Mouse (Mus musculus): ENCODE measurements around the gene Nhej1. TPM values are rescaled to one million over a fixed set of nuclear protein-coding genes. Genes with fewer than 3 reads are reported as not detected.

Gene Nhej1
- total RNA-seq (2021): 1 to 10 TPM; 6.1 to 7.4 TPM
- long read RNA-seq, experiment 1: 0 reads
- long read RNA-seq, experiment 2: 0 reads

DNA sequence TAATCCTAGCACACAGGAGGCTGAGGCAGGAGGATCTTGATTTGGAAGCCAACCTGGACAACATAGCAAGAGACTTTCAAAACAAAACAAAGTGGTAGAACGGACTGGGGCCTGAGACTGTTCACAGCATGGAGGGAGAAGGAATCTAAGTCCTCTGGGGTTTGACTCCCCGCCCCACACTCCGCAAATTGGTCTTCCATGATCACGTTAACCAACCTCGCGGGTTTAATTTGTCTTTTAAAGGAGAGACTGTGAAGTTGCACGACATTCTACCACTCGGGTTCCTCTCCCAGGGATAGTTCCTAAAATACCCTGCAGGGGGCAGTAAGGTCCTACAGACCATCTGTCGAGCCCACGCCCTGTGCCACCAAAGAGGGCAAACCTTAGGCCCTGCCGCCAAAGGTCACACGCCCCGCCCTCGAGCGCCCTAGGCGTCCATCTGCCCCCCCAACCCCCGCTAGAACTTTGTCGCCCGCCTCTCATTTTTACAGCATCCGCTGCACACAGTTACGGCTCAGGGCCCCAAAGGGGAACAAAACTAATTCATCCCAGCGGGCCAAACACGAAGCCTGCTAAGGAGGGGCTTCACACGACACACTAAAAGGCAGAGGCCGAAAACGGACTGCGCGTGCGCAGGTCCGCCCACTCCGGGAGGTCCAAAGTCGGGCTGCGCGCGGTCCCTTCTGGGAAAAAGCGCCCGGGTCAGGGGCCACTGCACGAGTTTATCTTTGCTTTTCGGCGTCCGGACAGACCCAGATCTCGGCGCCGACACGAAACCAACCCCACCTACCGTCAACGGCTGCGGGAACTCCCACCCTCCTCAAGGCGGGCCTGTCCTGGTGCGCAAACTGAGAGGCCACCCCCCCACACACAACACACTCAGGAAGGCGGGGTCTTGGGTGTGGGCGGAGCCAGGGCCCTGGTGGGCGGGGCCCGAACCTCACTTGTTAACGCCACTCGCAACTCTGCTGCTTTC, at the start of gene Nhej1:
Gene Nhej1, minus strand, starts transcription at position 855 of the 976 bp plus-strand sequence.
- peak; percentile 92 to 93 for DNase-seq (ENCODE audit: low spot score in 2 of 2)

DNA sequence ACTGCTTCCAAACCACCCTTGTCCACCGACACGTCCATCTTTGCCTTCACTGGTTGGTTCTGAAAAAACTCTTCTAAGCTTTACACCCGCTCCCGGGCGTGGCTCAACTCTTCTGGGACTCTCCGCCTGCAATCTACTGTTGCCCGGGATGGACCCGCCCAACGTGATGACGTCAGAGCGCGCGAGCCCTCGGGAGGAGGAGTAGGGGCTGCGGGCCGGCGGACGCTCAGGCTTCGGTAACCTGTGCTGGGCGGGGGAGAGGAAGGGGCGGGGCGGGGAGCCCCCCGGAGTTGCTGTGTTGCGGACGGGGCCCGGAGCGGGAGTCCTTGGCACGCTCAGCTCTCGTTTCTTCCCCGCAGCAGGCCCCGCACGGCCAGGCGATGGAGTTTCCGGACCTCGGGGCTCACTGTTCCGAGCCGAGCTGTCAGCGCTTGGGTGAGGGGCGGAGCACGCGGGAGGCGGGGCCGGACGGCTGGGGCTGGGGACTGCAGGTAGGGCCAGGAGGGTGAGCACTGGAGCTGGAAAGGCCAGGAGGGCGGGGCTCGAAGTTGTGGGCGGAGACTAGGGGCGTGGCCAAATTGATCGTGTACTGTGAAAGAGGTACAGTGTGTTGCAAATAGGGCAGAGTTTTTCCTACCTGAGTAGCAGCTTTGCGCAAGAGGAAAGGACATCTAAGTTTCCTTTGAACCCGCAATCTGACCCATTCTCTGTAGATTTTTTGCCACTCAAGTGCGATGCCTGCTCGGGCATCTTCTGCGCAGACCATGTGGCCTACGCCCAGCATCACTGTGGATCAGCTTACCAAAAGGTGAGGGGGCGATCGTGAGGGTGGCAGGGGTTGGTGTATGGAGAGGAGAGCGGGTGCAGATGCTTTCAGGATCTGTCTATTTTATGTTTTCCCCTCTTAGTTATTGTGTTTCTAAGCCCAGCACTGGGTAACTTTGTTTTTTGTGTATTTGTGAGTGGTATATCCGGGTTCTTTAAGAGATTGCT, 43.8 kb upstream of the Nhej1 start, which contains the start of gene Zfand2b:
Gene Zfand2b, plus strand, starts transcription at position 175 of the 993 bp plus-strand sequence.
- peak; percentile 97 to 98 for DNase-seq (ENCODE audit: low spot score in 2 of 2)

DNA sequence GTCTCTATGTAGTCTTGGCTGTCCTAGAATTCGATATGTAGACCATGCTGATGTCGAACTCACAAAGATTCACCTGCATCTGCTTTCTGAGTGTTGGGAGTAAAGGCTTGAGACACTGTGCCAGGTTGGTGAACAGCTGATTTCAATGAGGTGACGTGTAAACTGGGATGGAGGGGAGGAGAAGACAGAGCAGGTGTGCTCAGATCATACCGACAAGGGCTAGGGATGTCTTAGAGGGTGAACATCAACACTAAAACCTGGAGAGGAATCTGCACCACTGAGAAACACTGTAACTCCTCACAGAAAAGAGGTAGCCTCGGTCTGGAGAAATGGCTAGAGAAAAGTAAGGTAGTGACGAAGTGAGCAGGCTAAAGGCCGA, 43.1 kb upstream of the Nhej1 start:
- no peak for DNase-seq (ENCODE audit: low spot score in 2 of 2)

DNA sequence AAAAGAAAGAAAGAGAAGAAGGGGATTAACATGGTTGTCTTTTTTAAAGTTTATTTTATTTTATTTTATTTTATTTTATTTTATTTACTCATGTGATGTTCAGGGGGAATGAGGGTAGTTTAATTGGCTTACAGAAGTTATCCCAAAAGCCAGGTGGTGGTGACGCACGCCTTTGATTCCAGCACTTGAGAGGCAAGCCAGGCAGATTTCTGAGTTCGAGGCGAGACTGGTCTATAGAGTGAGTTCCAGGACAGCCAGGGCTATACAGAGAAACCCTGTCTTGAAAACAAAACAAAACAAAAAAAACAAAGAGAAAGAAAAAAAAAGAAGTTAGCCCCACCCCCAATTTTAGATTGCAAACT, 35.2 kb upstream of the Nhej1 start:
- DNase-seq (ENCODE audit: low spot score in 2 of 2): no peak

DNA sequence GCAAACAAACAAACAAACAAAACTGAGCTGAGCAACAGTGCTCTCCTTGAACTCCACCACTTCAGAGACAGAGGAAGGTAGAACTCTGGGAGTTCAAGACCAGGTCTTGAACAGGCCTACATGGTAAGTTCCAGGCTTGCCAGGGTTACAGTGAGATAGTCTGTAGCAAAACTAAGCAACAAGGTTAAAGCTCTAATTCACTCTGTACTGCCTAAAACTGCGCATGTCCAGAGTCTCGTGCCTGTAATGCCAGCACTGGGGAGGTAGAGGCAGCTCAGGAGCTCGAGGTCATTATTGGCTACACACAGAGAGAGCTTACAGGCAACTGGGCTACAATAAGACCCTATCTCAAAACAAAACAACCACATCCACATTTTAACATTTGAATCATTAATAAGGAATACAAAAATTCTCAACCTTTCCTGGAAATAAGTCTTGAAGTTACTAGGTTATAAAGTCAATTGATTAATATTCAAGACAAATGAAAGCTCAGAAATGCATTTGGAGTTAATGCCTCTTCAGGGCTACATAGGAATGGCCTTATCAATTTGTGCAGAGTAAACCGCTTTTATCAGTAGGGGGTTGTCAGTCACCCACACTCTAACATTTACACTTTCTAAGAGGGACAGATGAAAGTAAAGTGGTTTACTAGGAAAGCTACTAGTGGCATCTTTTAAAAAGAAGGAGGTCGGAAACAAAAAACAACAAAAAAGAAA, 34.7 kb upstream of the Nhej1 start:
- no peak for DNase-seq (ENCODE audit: low spot score in 2 of 2)

DNA sequence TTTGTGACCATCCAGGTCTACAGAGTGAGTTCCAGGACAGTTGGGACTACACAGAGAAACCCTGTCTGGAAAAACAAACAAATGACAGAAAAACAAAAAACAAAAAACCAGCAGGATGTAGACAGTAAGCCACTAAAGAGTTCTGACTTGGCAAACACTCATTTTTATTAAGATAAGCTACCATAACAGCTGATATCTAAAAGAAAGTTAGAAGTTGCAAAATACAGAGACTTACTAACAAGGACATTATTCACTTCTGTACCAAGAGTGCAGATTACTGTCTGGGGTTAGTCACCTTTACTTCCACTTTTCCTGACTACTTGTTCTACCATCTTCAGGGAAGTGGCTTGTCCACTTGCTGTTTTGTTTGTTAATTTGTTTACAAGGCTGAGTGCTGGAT, 34.0 kb upstream of the Nhej1 start:
- DNase-seq (ENCODE audit: low spot score in 2 of 2): no peak

DNA sequence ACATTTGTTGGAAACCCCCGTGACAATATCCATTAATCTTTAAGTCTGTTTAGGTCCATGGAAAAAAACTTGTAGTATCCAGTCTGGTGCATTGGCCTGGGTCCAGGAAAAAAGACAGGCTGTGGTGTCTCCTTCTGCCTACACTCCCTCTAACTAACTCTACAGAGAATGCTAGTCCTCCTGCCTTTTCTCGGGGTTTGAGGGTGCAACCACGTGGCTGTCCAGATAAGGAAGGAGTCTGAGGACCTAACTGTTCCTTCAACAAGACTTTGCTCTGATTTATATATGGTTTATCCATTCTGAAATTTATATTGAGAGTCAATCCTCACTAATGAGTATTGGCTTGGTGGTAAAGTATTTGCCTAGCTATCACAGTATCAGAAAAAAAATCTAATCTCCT, 30.8 kb upstream of the Nhej1 start:
- DNase-seq (ENCODE audit: low spot score in 2 of 2): no peak

DNA sequence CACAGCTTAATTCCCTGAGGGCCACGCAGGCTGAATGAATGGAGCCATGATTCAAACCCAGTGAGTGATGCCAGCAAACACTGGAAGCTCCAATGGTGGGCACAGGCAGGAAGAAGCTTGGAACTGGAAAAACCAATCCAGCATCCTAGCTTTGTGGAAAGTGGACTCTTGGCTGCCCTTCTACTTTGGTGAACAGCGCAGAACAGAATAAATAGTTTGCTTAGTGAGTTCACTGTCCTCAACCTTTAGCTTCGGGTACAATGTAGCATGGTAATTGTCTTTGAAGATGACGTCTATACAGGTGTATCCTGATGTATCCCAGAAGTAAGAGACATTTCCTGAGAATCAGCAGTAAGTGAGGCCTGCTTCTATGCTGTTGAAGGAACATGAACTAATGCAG, 23.7 kb upstream of the Nhej1 start:
- DNase-seq (ENCODE audit: low spot score in 2 of 2): no peak

DNA sequence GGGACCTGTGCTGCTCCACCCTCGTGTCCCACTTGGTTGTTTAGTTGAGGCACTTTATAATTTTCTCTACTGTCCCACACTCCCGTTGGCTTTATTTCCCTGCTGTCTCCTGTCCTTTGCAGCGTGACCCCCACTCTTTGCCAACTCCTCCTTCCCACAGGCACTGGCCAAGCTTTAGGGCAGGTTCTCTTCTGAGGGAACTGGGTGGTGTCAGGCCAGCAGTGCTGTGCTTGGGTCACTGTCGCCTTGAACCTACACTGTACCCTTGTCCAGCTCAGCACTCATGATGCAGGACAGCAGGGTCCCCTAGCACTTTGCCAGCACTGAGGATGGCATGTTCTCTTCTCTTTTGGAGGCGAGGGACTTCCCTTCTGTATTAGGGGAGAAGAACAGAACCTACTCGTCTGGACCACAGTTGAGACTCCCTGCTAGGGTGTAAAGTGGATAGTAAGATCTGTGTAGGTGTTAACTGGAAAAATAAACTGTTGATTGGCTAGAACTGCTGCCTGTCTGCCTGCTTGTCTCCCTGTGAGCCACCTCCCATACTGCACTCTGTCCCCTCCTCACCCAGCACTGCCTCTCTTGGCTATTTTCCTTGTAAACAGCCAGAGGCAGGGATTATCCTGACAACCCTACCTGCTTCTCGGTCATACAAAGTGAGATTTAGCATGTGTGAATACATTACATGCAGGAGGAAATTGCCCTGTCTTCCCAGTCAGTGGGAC, 22.6 kb upstream of the Nhej1 start:
- DNase-seq (ENCODE audit: low spot score in 2 of 2): no peak

DNA sequence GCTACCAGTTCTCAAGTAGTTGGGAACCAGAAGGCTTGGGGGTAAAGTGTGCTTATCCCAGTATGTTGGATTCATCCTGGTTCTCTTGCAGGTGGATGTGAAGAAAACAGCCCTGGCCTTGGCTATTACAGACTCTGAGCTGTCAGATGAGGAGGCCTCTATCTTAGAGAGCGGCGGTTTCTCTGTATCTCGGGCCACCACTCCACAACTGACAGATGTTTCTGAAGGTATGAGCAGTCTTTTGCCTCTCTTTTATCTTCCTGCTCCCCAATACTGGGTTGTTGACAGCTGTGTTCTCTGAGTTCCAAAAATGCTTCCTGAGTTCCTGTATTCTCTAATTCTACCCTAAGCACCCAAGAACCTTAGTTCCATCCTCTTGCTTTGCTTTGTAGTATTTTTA, 20.6 kb upstream of the Nhej1 start:
- no peak for DNase-seq (ENCODE audit: low spot score in 2 of 2)

DNA sequence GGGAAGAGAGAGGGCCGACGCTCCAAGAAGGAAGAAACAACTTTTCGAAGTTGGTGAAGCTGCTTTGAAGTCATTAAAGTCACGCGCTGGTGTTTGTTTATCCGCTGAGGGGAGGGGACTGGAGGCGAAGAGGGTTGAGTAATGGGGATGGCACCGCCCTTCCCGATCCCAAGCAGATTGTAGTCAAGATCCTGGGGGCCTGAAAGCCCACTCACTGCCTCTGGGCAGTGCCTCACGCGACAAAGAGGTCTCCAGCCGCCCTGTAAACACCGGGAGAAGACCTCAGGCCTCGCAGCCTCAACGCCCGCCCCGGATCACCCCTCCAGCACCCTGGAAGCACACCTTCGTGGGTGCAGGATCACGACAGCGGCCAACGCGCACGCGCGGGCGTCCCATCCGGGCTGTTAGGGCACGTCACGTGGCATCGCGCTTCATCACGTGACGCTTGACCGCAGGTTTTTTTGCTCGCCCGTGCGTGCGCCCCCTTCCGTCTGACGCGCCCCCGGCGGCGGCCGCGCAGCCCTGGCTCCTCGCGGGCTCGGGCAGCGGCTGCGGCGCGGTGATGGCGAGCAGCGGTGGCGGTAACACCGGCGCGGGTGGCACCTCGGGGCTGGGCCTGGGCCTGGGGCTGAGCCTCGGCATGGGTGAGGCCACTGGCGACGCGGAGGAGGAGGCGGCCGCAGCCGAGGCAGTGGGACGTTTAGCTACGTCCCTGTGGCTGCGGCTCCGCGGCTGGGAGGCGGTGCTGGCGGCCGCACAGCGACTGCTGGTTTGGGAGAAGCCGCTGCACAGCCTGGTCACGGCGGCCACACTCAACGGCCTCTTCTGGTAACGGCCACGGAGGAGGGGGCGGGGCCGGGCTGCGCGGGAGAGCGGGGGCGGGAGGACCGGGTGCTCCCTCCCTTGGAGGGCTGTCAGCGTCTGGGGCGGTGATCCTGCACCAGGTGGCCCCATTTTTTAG, 17.6 kb upstream of the Nhej1 start, which contains the start of the genes Cnppd1 and Retreg2:
Gene Cnppd1, minus strand, starts transcription at position 411 of the 961 bp plus-strand sequence.
Gene Retreg2, plus strand, starts transcription at position 478 of the 961 bp plus-strand sequence.
- DNase-seq (ENCODE audit: low spot score in 2 of 2): peak; percentile 97 to 98

DNA sequence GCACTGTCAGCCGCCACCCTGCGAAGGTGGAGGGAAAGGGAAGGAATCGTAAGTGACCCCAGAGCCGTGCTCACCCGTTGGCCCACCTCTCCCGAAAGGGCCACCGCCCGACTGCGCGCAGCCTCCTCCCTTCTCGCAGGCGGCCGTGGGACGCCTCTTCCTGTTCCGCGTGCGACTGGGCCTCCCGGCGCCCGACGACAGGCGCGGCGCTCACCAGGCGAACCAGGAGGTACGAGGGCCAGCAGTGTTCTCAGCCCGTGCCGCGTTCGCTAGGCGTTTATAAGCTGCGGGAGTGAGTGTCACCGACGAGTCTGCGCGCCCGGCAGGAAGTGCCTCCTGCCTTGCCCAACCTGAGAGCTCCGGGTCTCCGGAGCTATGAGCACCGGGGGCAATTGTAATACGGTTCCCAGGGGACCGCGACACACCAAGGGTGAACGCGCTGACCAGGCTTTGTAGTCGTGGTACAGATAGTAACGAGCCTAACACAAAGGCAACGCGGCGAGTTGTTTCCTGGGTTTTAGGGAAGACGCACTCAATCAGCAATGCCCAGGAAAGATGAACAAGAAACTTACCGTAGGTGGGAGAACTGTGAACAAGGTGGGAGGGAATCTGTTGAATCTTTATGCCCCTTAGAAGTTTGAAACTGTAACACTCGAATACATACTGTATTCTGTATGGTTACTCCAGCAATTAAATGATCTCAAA, 16.6 kb upstream of the Nhej1 start:
- DNase-seq (ENCODE audit: low spot score in 2 of 2): peak; percentile 72 to 81

DNA sequence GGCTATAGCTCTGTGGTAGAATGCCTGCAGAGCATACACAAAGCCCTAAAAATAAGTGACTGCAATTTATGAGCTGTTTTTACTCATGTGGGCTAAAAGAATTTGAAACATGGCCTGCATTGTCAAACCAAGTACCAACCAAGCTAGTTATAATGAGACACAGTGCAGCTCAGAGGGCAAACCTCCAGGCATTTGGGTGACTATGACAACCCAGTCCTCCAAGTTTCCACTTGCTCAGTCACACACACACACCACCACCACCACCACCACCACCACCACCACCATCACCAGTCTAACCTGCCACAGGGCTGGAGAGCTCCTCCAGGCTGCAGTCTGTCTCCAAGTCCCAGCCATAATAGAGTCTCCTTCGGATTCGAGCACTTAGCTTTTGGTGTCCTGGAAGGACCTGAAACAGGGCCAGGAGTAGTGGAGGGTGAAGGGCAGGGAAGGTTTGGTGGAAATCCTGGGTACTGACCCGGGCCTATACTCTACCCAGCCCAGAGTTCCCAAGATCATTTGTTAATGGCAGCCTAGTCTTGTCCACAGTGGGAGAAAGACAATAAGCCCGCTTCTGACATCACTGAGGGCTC, 15.7 kb upstream of the Nhej1 start:
- no peak for DNase-seq (ENCODE audit: low spot score in 2 of 2)

DNA sequence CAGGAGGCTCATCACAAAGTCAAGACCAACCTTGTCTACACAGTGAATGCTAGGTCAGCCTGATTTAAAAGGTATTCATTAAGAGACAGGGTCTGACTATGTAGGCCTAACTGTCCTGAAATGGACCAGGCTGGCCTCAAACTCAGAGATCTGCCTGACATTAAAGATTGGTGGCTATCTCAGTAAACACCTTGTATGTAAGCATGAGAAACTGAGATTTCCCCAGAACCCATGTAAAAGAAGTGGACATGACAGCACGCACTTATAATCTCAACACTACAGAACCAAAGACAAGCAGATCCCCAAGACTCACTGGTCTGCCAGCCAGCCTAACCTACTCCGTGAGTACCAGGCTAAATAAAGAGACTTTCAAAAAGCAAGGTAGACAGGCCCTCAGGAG, 13.4 kb upstream of the Nhej1 start:
- DNase-seq (ENCODE audit: low spot score in 2 of 2): no peak

DNA sequence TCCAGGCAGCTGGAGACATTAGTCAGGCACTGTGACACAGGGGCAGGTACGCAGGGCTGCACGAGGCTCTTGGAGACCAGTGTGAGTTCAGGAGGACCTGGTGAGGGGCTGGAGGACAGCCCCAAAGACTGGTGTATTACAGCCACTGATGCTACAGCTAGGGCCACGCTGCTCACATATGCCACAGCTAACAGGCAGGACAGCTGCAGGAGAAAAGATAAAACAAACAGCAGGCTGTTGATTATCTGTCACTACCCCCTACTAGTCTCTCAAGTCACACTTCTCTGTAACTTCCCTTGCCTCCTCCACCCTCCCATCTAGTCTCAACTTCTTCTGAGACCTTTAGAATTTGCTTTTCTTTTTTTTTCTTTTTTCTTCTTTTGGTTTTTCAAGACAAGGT, 11.7 kb upstream of the Nhej1 start:
- no peak for DNase-seq (ENCODE audit: low spot score in 2 of 2)

DNA sequence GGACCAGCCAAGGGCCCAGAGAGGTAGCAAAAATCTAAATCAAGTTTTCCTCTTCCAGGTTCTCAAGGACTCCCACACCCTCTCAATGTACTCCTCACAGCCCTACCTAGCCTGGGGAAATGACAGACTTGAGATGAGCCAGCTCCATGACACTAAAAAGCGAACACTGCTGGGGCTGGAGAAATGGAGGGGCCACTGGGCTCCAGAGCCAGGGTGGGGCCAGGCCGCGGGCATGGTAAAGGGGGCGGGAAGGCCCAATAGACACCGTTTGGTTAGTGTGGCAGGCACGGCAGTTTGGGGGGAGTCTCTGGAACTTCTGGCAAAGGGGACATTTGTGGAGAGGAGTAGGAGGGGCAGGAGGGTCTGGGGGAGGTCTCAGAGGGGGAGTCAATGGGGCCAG, 11.3 kb upstream of the Nhej1 start:
- no peak for DNase-seq (ENCODE audit: low spot score in 2 of 2)

DNA sequence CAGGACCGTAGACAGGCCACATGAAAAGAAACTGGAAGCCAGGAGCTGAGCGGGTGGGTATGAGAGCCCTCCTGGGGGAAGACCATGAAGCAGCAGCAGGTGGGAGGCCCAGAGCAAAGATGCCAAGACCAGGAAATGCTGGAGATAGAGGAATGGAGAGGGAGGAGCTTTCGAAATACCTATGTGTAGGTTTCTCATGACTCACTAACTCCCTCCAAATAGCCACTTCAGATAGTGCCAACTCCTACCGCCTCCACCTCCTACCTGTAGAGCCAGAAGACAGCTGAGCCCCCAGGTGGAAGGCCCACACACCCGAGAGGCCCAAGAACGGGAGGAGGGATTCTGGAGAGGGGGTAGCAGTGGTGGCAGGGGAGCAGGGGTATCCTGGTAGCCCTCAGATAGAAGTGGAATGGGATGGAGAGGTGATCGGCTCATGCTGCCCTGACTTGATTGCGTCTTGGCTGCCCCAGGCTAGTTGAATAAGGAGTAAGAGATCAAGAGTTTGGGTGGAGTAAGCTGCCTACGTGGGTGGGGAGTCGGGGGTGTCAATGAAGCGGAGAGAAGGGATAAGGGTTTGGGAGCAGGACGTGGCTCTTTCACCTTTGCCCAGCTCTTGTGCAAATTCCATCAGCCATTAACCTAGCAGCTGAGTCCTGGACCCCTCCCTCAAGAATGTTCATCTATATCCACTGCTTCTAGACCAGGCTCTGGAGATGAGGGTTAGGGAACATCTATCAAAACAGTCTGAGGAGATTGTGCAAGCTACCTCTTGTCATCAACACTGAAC, 8.6 kb upstream of the Nhej1 start, which contains the start of gene Slc23a3:
Gene Slc23a3, minus strand, starts transcription at position 470 of the 787 bp plus-strand sequence.
- DNase-seq (ENCODE audit: low spot score in 2 of 2): no peak
